Mouse (Mus musculus) thymus, adult 2 months (tissue): ENCODE measurements around the gene Btnl1. TPM values are rescaled to one million over a fixed set of nuclear protein-coding genes. Genes with fewer than 3 reads are reported as not detected.

ENCODE experiments used
- DNase-seq: peaks from one replicate; pipeline ENCODE4 v3.0.0; 2021
- H3K27ac ChIP-seq: fragments of 200-500 bp; 2 replicates; pipeline ENCODE4 v1.5.1; 2012; ENCODE audit warnings: low read length, control low read depth; ENCODE audit not compliant: control insufficient read depth, insufficient read depth
- H3K27me3 ChIP-seq: fragments of 200-500 bp; 2 replicates; pipeline ENCODE4 v1.6.1; 2012; ENCODE audit warnings: mild to moderate bottlenecking, low read length, moderate library complexity, mixed read lengths; ENCODE audit not compliant: control insufficient read depth, insufficient read depth
- H3K36me3 ChIP-seq: fragments of 200-500 bp; 2 replicates; pipeline ENCODE4 v1.6.1; 2012; ENCODE audit warnings: mild to moderate bottlenecking, low read length, moderate library complexity; ENCODE audit not compliant: control insufficient read depth, insufficient read depth
- H3K4me1 ChIP-seq: fragments of 200-500 bp; replicated peaks from 2 replicates; pipeline ENCODE4 v1.6.1; 2012; ENCODE audit warnings: low read length; ENCODE audit not compliant: control insufficient read depth, insufficient read depth
- H3K4me3 ChIP-seq: fragments of 200-500 bp; 2 replicates; pipeline ENCODE4 v1.5.1; 2012; ENCODE audit warnings: mild to moderate bottlenecking, low read length, control low read depth, moderate library complexity; ENCODE audit not compliant: control insufficient read depth, insufficient read depth
- CTCF ChIP-seq: fragments of 200-500 bp; IDR thresholded peaks from 2 replicates; pipeline ENCODE4 v1.5.1; 2012; ENCODE audit warnings: mild to moderate bottlenecking, control low read depth, low read length, moderate library complexity, borderline replicate concordance; ENCODE audit not compliant: control insufficient read depth, poor library complexity, insufficient read depth; ENCODE audit errors: extremely low read depth
- POLR2A ChIP-seq: fragments of 200-500 bp; IDR thresholded peaks from 2 replicates; pipeline ENCODE4 v1.6.1; 2012; ENCODE audit warnings: mild to moderate bottlenecking, low read length, control low read depth, moderate library complexity; ENCODE audit not compliant: control insufficient read depth, poor library complexity, insufficient read depth; ENCODE audit errors: extremely low read depth
- WGBS: fragments of 180-500 bp; shearing (Covaris S2); methylation state at CpG from one replicate; pipeline ENCODE4 v1.1.7; 2018; 5-methylcytosine and 5-hydroxymethylcytosine counted together
- polyA plus RNA-seq: library from polyadenylated mRNA; depleted of rRNA; stranded (reverse); fragments of >200 nt; gene quantifications from 2 replicates; pipeline ENCODE4 v1.2.3, GENCODE M21; 2012

The Btnl1 gene
- polyA plus RNA-seq, 1 experiment = 0.54 TPM

GRCm38 (mm10) chr17:34397357-34397756 is 20.4 kb downstream of the Btnl1 start:
- no peak for TF ChIP-seq POLR2A
- no peak for TF ChIP-seq CTCF
- no peak overlapping the region for H3K4me3 ChIP-seq
- H3K36me3 ChIP-seq = no peaks in the 10 kb centered on the region
- 64% methylated on average over 5 of the region's 5 CpGs for WGBS
- H3K4me1 ChIP-seq = peaks cover 3% of the 10 kb centered on the region
- no peaks in the 10 kb centered on the region for H3K27me3 ChIP-seq
- H3K27ac ChIP-seq = no peak overlapping the region
- peak; percentile 24 for DNase-seq

- no peak overlapping the region for H3K4me3 ChIP-seq
- 11% methylated on average over 9 of the region's 9 CpGs for WGBS
- H3K36me3 ChIP-seq = no peaks in the 10 kb centered on the region
- TF ChIP-seq CTCF (no peak), POLR2A (no peak)
- H3K27ac ChIP-seq = no peak overlapping the region
- DNase-seq = peak; percentile 69
- peaks cover 2% of the 10 kb centered on the region; the same call in 1 of the 2 replicates for H3K4me1 ChIP-seq
- H3K27me3 ChIP-seq = no peaks in the 10 kb centered on the region
Measured at GRCm38 (mm10) chr17:34398058-34398710, 21.3 kb downstream of the Btnl1 start.

- Histone ChIP-seq H3K27ac (peak within 1 kb of the TSS; percentile 3; the same call in 1 of the 2 replicates), H3K4me3 (peak within 1 kb of the TSS; percentile 51), H3K27me3 (no peaks in the 10 kb centered on the region), H3K4me1 (peaks cover 2% of the 10 kb centered on the region; the same call in 1 of the 2 replicates), H3K36me3 (no peaks in the 10 kb centered on the region)
- TF ChIP-seq CTCF (no peak), POLR2A (no peak)
- WGBS = 4% methylated on average over 34 of the region's 34 CpGs
- DNase-seq = peak; percentile 79
Measured at GRCm38 (mm10) chr17:34398711-34399393, 21.9 kb downstream of the Btnl1 start, which contains the start of gene BC051142. Gene BC051142 (plus strand): TSS chr17:34398820.

- no peaks in the 10 kb centered on the region for H3K36me3 ChIP-seq
- TF ChIP-seq CTCF (no peak), POLR2A (no peak)
- no peaks in the 10 kb centered on the region for H3K27me3 ChIP-seq
- 88% methylated on average over 4 of the region's 4 CpGs for WGBS
- no peak overlapping the region for H3K27ac ChIP-seq
- peaks cover 2% of the 10 kb centered on the region; the same call in 1 of the 2 replicates for H3K4me1 ChIP-seq
- no peak for DNase-seq
- H3K4me3 ChIP-seq = no peak overlapping the region
Measured at GRCm38 (mm10) chr17:34399394-34399715, 22.4 kb downstream of the Btnl1 start.

DNA sequence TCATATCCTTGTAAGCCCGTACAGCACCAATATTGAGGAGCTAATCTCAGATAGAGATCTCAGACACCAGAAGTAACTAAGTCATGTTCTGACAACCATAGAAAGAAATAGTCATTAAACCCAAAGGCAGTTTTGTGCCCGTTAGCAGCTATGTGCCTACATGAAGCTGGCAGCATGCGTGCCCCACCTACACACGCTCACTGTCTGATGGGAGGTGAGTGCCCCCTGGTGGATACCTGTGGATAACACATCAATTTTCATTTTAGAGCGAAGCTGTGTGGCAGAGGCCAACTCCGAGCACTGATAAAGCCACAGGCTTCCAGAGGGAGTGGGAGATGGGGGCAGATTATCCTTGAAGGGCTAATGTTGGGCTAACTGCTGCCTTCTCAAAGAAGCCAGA is 34.2 kb downstream of the Btnl1 start:
- WGBS = 21% methylated on average over 6 of the region's 6 CpGs
- H3K27me3 ChIP-seq = no peaks in the 10 kb centered on the region

GRCm38 (mm10) chr17:34420014-34420413 is 43.1 kb downstream of the Btnl1 start:
- 52% methylated on average over 7 of the region's 7 CpGs for WGBS
- H3K4me1 ChIP-seq = no peaks in the 10 kb centered on the region
- no peaks in the 10 kb centered on the region for H3K36me3 ChIP-seq
- no peak for TF ChIP-seq CTCF
- no peak for TF ChIP-seq POLR2A
- H3K4me3 ChIP-seq = no peak overlapping the region
- no peak overlapping the region for H3K27ac ChIP-seq
- no peak for DNase-seq
- no peaks in the 10 kb centered on the region for H3K27me3 ChIP-seq

More for the DNA sequence above, 34.2 kb downstream of the Btnl1 start:
- Histone ChIP-seq H3K27ac (no peak overlapping the region), H3K4me1 (no peaks in the 10 kb centered on the region), H3K36me3 (no peaks in the 10 kb centered on the region), H3K4me3 (no peak overlapping the region)
- DNase-seq = peak; percentile 77
- TF ChIP-seq POLR2A = no peak
- peak; percentile 83; the same call in 1 of the 2 replicates for TF ChIP-seq CTCF
